Mouse (Mus musculus) embryonic fibroblast, embryonic 13.5 days (primary cell): Measurements from ENCODE around the gene H6pd.

Source experiments
- CTCF ChIP-seq: IDR thresholded peaks from 2 replicates; pipeline ENCODE4 v1.5.1; 2011; ENCODE audit warnings: mild to moderate bottlenecking, control low read depth, low read length, moderate library complexity, borderline replicate concordance; ENCODE audit not compliant: insufficient read depth
- POLR2A ChIP-seq: IDR thresholded peaks from 2 replicates; pipeline ENCODE4 v1.6.1; 2011; ENCODE audit warnings: low read depth, mild to moderate bottlenecking, control low read depth, low read length, moderate library complexity

DNA sequence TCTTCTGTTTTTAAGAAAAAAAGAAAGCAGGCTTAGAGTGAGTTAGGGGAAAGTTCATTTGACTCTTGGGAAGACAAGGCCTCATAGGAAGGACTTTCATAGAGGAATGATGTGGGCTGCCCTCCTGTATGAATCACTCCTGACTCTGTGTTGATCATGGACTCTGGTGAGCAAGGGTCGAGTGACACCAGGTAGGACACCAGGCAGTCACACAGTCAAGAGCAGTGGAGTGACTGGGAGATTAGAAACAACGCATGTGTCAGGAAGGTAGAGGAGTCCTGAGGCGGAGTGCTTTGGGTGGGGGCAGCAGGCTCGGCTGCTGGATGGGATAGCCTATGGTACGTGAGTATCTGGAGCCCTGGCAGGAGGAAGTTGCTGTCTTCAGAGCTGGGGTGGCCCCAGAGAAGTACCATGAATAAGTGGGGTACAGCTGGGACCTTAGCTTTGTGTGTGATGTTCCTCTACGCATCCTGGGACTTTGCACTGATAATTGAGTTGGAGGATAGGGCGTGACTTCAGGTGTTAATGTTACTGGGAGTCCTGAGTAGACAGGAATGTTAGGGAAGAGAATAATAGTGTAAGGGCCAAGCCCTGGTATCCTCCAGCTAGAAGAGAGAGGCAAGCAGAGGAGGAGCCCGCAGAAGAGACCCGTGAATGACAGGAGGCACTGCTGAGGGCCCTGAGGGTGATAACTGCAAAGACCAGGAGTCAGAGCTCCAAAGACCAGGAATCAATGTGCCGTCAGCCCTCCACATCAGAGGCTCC is 32.7 kb upstream of the H6pd start:
- TF ChIP-seq POLR2A: no peak
- TF ChIP-seq CTCF: no peak
